Mouse (Mus musculus) C2C12 (cell line): ENCODE results near the gene Zfp652.

Experiments
- CEBPB ChIP-seq: IDR thresholded peaks from one replicate; pipeline ENCODE4 v1.6.1; 2011; ENCODE audit warnings: low read depth, mild to moderate bottlenecking, control low read depth, moderate library complexity
- CTCF ChIP-seq: IDR thresholded peaks from one replicate; pipeline ENCODE4 v1.5.1; 2011; ENCODE audit not compliant: control insufficient read depth, insufficient read depth, insufficient read length
- MAX ChIP-seq: IDR thresholded peaks from one replicate; pipeline ENCODE4 v1.6.1; 2011; ENCODE audit warnings: mild to moderate bottlenecking, control low read depth

DNA sequence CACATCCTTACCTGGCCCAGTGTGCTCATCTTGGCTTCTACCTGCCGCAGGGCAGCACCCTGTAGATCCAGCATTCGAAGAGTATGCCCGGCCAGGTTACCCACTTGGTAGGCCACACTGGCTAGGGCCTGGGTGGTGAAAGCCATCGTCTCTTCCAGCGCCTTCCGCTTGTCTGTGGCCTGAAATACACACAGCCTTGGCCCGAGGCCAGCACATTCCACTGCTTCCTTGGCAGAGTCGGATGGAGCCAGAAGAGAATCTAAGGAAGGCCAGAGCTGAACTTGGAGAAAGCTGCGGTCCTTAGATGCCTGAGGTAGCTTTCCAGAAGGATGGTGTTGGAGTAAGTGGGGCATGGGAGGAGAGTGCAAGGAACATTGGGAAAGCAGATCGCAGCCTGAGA lies 124.6 kb downstream of the Zfp652 start, which contains the start of gene Gngt2:
- TF ChIP-seq CTCF: no peak
- TF ChIP-seq CEBPB: no peak
- TF ChIP-seq MAX: no peak
